Mouse (Mus musculus) gastrocnemius, postnatal 25 days (tissue): ENCODE results near the gene Olfr573-ps1. TPM values are rescaled to one million over a fixed set of nuclear protein-coding genes. Genes with fewer than 3 reads are reported as not detected.

Experiments used
- DNase-seq: peaks from one replicate; pipeline ENCODE4 v3.0.0; 2022
- long read RNA-seq, 2 experiments: library from polyadenylated mRNA; stranded (forward); transcript quantifications; one replicate each; pipeline ENCODE4 v2.0.0; 2021
- total RNA-seq, 2 experiments: library from RNA; stranded (reverse); gene quantifications; 1 replicate in 1 of 2; 2 replicates in 1 of 2; pipeline ENCODE4 v1.2.3; 2021

Gene Olfr573-ps1
- not detected for total RNA-seq
- long read RNA-seq, experiment 1, result 0 reads
- long read RNA-seq, experiment 2, result 0 reads

GRCm38 (mm10) chr7:102942475-102942874 lies at the start of gene Olfr573-ps1:
Olfr573-ps1 (minus strand) TSS chr7:102942575.
- DNase-seq, result no peak

- DNase-seq, result no peak
Observed at GRCm38 (mm10) chr7:102989224-102989623, 46.8 kb upstream of the Olfr573-ps1 start, which contains the start of gene Olfr578. Olfr578 (minus strand) TSS chr7:102989324.

- no peak for DNase-seq
Observed at GRCm38 (mm10) chr7:102975843-102976242, 33.5 kb upstream of the Olfr573-ps1 start, which contains the start of gene Olfr577. Olfr577 (minus strand) TSS chr7:102975943.

GRCm38 (mm10) chr7:102974399-102974798 lies 32.0 kb upstream of the Olfr573-ps1 start:
- no peak for DNase-seq

GRCm38 (mm10) chr7:102962360-102962759 lies 20.0 kb upstream of the Olfr573-ps1 start, which contains the start of gene Olfr576:
Olfr576 (plus strand) TSS chr7:102962660.
- no peak for DNase-seq

GRCm38 (mm10) chr7:102958593-102958992 lies 16.2 kb upstream of the Olfr573-ps1 start, which contains the start of gene Olfr575:
Olfr575 (minus strand) TSS chr7:102958775.
- no peak for DNase-seq

- no peak for DNase-seq
Observed at GRCm38 (mm10) chr7:102958137-102958536, 15.8 kb upstream of the Olfr573-ps1 start.

GRCm38 (mm10) chr7:102950732-102951131 lies 8.4 kb upstream of the Olfr573-ps1 start:
- DNase-seq, result no peak

- DNase-seq, result no peak
Observed at GRCm38 (mm10) chr7:102948167-102948566, 5.8 kb upstream of the Olfr573-ps1 start, which contains the start of gene Olfr574. Olfr574 (plus strand) TSS chr7:102948467.

- no peak for DNase-seq
Observed at GRCm38 (mm10) chr7:102943417-102943816, 1.0 kb upstream of the Olfr573-ps1 start.

- no peak for DNase-seq
Observed at GRCm38 (mm10) chr7:102927105-102927504, 15.3 kb downstream of the Olfr573-ps1 start.

GRCm38 (mm10) chr7:102924109-102924508 lies 18.3 kb downstream of the Olfr573-ps1 start, which contains the start of gene Olfr572:
Olfr572 (plus strand) TSS chr7:102924409.
- no peak for DNase-seq

- no peak for DNase-seq
Observed at GRCm38 (mm10) chr7:102919632-102920031, 22.7 kb downstream of the Olfr573-ps1 start.

GRCm38 (mm10) chr7:102917032-102917875 lies 25.1 kb downstream of the Olfr573-ps1 start, which contains the start of gene Olfr571:
Olfr571 (minus strand) TSS chr7:102917536.
- no peak for DNase-seq

- DNase-seq, result no peak
Observed at GRCm38 (mm10) chr7:102916405-102916804, 26.0 kb downstream of the Olfr573-ps1 start.

- no peak for DNase-seq
Observed at GRCm38 (mm10) chr7:102915261-102915660, 27.1 kb downstream of the Olfr573-ps1 start.

Other genes with a start within 250 kb of the Olfr573-ps1 start
- gene Olfr557, start 246.7 kb downstream of the Olfr573-ps1 start, total RNA-seq, result not detected
- gene Olfr558, start 240.4 kb downstream of the Olfr573-ps1 start, total RNA-seq, result 1 to 10 TPM; 1.4 to 1.8 TPM
- gene Olfr33, start 223.5 kb downstream of the Olfr573-ps1 start, total RNA-seq, result under 1 TPM in 1 of 2 experiments, not detected in 1; 0.31 TPM
- gene Olfr559, start 215.1 kb downstream of the Olfr573-ps1 start, total RNA-seq, result not detected
- not detected for gene Olfr560, start 183.2 kb downstream of the Olfr573-ps1 start, total RNA-seq
- under 1 TPM; 0.31 to 0.56 TPM for gene Olfr78, start 183.1 kb downstream of the Olfr573-ps1 start, total RNA-seq
- gene Olfr561, start 171.4 kb downstream of the Olfr573-ps1 start, total RNA-seq, result not detected
- gene Olfr564, start 139.1 kb downstream of the Olfr573-ps1 start, total RNA-seq, result not detected
- gene Olfr566, start 83.8 kb downstream of the Olfr573-ps1 start, total RNA-seq, result not detected
- gene Olfr568, start 65.5 kb downstream of the Olfr573-ps1 start, total RNA-seq, result not detected
- not detected for gene Olfr569, start 51.7 kb downstream of the Olfr573-ps1 start, total RNA-seq
- not detected for gene Olfr570, start 48.0 kb downstream of the Olfr573-ps1 start, total RNA-seq
- not detected for gene Olfr571, start 25.0 kb downstream of the Olfr573-ps1 start, total RNA-seq
- gene Olfr572, start 18.2 kb downstream of the Olfr573-ps1 start, total RNA-seq, result not detected
- gene Olfr574, start 5.9 kb upstream of the Olfr573-ps1 start, total RNA-seq, result not detected
- gene Olfr575, start 16.2 kb upstream of the Olfr573-ps1 start, total RNA-seq, result not detected
- not detected for gene Olfr576, start 20.1 kb upstream of the Olfr573-ps1 start, total RNA-seq
- gene Olfr577, start 33.4 kb upstream of the Olfr573-ps1 start, total RNA-seq, result not detected
- gene Olfr578, start 46.7 kb upstream of the Olfr573-ps1 start, total RNA-seq, result not detected
- not detected for gene Olfr582, start 95.4 kb upstream of the Olfr573-ps1 start, total RNA-seq
- not detected for gene Olfr583, start 108.7 kb upstream of the Olfr573-ps1 start, total RNA-seq
- not detected for gene Olfr584, start 139.3 kb upstream of the Olfr573-ps1 start, total RNA-seq
- not detected for gene Olfr585, start 155.1 kb upstream of the Olfr573-ps1 start, total RNA-seq
- not detected for gene Olfr586, start 183.1 kb upstream of the Olfr573-ps1 start, total RNA-seq
- not detected for gene Olfr588-ps1, start 198.3 kb upstream of the Olfr573-ps1 start, total RNA-seq
- not detected for gene Olfr589, start 213.8 kb upstream of the Olfr573-ps1 start, total RNA-seq
- not detected for gene Olfr591, start 235.8 kb upstream of the Olfr573-ps1 start, total RNA-seq
- gene Olfr592, start 242.2 kb upstream of the Olfr573-ps1 start, total RNA-seq, result not detected